10 mouse cellular contexts compared by ENCODE assay signal in genomic region chr12:79967491-79968255, GRCm38 (mm10).
A peak's percentile ranks its signal among the peaks of the same experiment; 100 is the strongest.
DNase-seq lines count a peak whose midpoint lies in the region; ATAC-seq and TF ChIP-seq lines count a peak whose summit lies in the region.
"Had no signal": no experiment of that assay in that cellular context is flagged by ENCODE, and none has a peak within 500 bp of the region (broad histone marks: within the 10 kb centered on the region; RNA-seq: fewer than 3 reads in every experiment).

No protein-coding gene starts in this region.

- H3K27me3 ChIP-seq in kidney, embryonic 15.5 days = no peaks in the 10 kb centered on the region
- no peaks in the 10 kb centered on the region for H3K27me3 ChIP-seq in cerebellum, adult 2 months (ENCODE audit: control insufficient read depth, insufficient read depth, low read length)
- H3K27me3 ChIP-seq in heart, embryonic 16.5 days (ENCODE audit: control insufficient read depth, insufficient read depth, low read length) = no peaks in the 10 kb centered on the region
- H3K27me3 ChIP-seq in thymus, adult 2 months (ENCODE audit: control insufficient read depth, insufficient read depth, low read length) = no peaks in the 10 kb centered on the region

- peak; percentile 20 to 39 for DNase-seq in cerebellum, adult 18-20 months
- DNase-seq in cerebellum, postnatal 4 days (ENCODE audit: low spot score in 2 of 2) = no peak
- no peak for DNase-seq in kidney, postnatal 14 days
- peak; percentile 37 to 66 for DNase-seq in cerebellum, adult 2 months
- DNase-seq in thymus, adult 2 months = no peak
- no peak for DNase-seq in adrenal gland, adult (ENCODE audit: inconsistent age in 2 of 2, low spot score in 1 of 2)
- DNase-seq: right cerebral cortex, postnatal 14 days had no signal

- no peaks in the 10 kb centered on the region for H3K9me3 ChIP-seq in kidney, embryonic 15.5 days (replicated peaks)
- H3K9me3 ChIP-seq in heart, embryonic 16.5 days (replicated peaks; ENCODE audit: control insufficient read depth, low read length) = no peaks in the 10 kb centered on the region
- H3K9me3 ChIP-seq: liver, embryonic 15.5 days had no signal

- H3K36me3 ChIP-seq in kidney, embryonic 15.5 days = no peaks in the 10 kb centered on the region
- no peaks in the 10 kb centered on the region for H3K36me3 ChIP-seq in heart, embryonic 16.5 days (ENCODE audit: control insufficient read depth, insufficient read depth)
- no peaks in the 10 kb centered on the region for H3K36me3 ChIP-seq in thymus, adult 2 months (ENCODE audit: control insufficient read depth, insufficient read depth, low read length)
- H3K36me3 ChIP-seq: liver, embryonic 15.5 days had no signal

- whole genome bisulfite sequencing in kidney, embryonic 15.5 days = 69% methylated on average over 11 of the region's 11 CpGs
- 40% methylated on average over 11 of the region's 11 CpGs for WGBS in cerebellum, adult 2 months
- WGBS in heart, embryonic 16.5 days = 54% methylated on average over 11 of the region's 11 CpGs
- 94% methylated on average over 11 of the region's 11 CpGs for WGBS in thymus, adult 2 months

- no peak for ATAC-seq in kidney, embryonic 15.5 days (replicated peaks; ENCODE audit: low FRiP score)
- no peak for ATAC-seq in heart, embryonic 16.5 days (replicated peaks; ENCODE audit: extremely low read depth, insufficient read depth, low FRiP score)

- TF ChIP-seq POLR2A in cerebellum, adult 2 months (IDR thresholded peaks at IDR 0.05; ENCODE audit: borderline replicate concordance, insufficient read depth, low read length) = no peak
- no peak for TF ChIP-seq POLR2A in thymus, adult 2 months (IDR thresholded peaks at IDR 0.05; ENCODE audit: control insufficient read depth, extremely low read depth, insufficient read depth, low read length, poor library complexity)

- H3K4me1 ChIP-seq in kidney, embryonic 15.5 days = peaks cover 76% of the 10 kb centered on the region
- peaks cover 10% of the 10 kb centered on the region; the same call in 1 of the 2 replicates for H3K4me1 ChIP-seq in cerebellum, adult 2 months (ENCODE audit: control insufficient read depth, insufficient read depth, low read length)
- H3K4me1 ChIP-seq in heart, embryonic 16.5 days (ENCODE audit: control insufficient read depth, insufficient read depth, low read length) = peaks cover 58% of the 10 kb centered on the region
- H3K4me1 ChIP-seq in thymus, adult 2 months (replicated peaks; ENCODE audit: control insufficient read depth, insufficient read depth, low read length) = peaks cover 10% of the 10 kb centered on the region

- peak overlapping the region; percentile 42 for H3K27ac ChIP-seq in kidney, embryonic 15.5 days
- H3K27ac ChIP-seq in cerebellum, adult 2 months (ENCODE audit: insufficient read depth, low read length) = no peak overlapping the region
- peak overlapping the region; percentile 60 for H3K27ac ChIP-seq in heart, embryonic 16.5 days (ENCODE audit: low read length)
- H3K27ac ChIP-seq in thymus, adult 2 months (ENCODE audit: control insufficient read depth, insufficient read depth, low read length) = no peak overlapping the region
- H3K27ac ChIP-seq: liver, embryonic 15.5 days had no signal

- no peak overlapping the region for H3K4me3 ChIP-seq in kidney, embryonic 15.5 days (replicated peaks)
- H3K4me3 ChIP-seq in cerebellum, adult 2 months (replicated peaks; ENCODE audit: insufficient read depth, low read depth, low read length) = no peak overlapping the region
- H3K4me3 ChIP-seq in heart, embryonic 16.5 days (ENCODE audit: low read length) = no peak overlapping the region
- H3K4me3 ChIP-seq in thymus, adult 2 months (ENCODE audit: control insufficient read depth, insufficient read depth, low read length) = no peak overlapping the region
- H3K4me3 ChIP-seq: liver, embryonic 15.5 days had no signal

- H3K4me2 ChIP-seq in kidney, embryonic 15.5 days = no peak overlapping the region
- no peak overlapping the region for H3K4me2 ChIP-seq in heart, embryonic 16.5 days (ENCODE audit: low read depth, low read length)
- H3K4me2 ChIP-seq: liver, embryonic 15.5 days had no signal

- no peak overlapping the region for H3K9ac ChIP-seq in kidney, embryonic 15.5 days
- H3K9ac ChIP-seq in heart, embryonic 16.5 days (ENCODE audit: low read length) = peak overlapping the region; percentile 41; the same call in 1 of the 2 replicates
- H3K9ac ChIP-seq: liver, embryonic 15.5 days had no signal

- no peak for TF ChIP-seq CTCF in cerebellum, adult 2 months (IDR thresholded peaks at IDR 0.05; ENCODE audit: borderline replicate concordance, insufficient read depth, low read depth, low read length)
- TF ChIP-seq CTCF in thymus, adult 2 months (IDR thresholded peaks at IDR 0.05; ENCODE audit: borderline replicate concordance, control insufficient read depth, extremely low read depth, insufficient read depth, low read length, poor library complexity) = no peak

Comparison
In these comparisons a context has a peak if more than half of its experiments do, and no peak if none do; other contexts are left out.
1. DNase-seq: peak in cerebellum, adult 18-20 months (2 of 2) and cerebellum, adult 2 months (2 of 2); none in cerebellum, postnatal 4 days (0 of 2), kidney, postnatal 14 days (single experiment), thymus, adult 2 months (single experiment) and adrenal gland, adult (0 of 2).
2. H3K27ac ChIP-seq: peak in kidney, embryonic 15.5 days (single experiment) and heart, embryonic 16.5 days (single experiment); none in cerebellum, adult 2 months (single experiment) and thymus, adult 2 months (single experiment).